Mouse (Mus musculus): ENCODE data around the gene Hecw2. TPM values are rescaled to one million over a fixed set of nuclear protein-coding genes. Genes with fewer than 3 reads are reported as not detected.
A peak's percentile ranks its signal among the peaks of the same experiment; 100 is the strongest.

The Hecw2 gene
- total RNA-seq (2021): 10 to 100 TPM; 62.4 to 66.9 TPM

DNA sequence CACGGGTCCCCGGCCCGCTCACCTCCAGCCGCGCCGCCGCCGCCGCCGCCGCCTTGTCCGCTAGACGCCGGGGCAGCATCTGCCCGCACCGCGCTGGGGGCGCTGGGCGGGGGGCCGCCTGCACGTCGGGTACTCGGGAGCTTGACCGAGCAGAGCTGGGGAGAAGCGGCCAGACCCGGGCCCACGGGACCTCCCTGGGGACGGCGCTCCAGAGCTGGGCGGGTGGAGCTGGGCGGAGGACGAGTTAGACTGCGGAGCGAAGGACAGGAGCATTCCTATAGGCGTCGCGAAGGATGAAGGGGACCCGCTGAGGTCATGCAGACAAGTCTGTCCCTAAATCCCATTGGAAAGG lies at the start of gene Hecw2:
Hecw2 (minus strand) TSS at position 215 of the 352 bp plus-strand sequence.
- intact Hi-C loops (cut with DNase I): loop anchor here (5.0 to 10.0 kb wide), 3 partner anchors 78 to 280 kb away; no protein-coding TSS in a partner anchor

GRCm38 (mm10) chr1:54242722-54243121 lies 47.8 kb upstream of the Hecw2 start:
- intact Hi-C loops (cut with DNase I): no loop called here

More for the DNA sequence above, at the start of gene Hecw2:
- peak in 1 of 2 experiments; percentile 71 for DNase-seq (ENCODE audit: extremely low spot score in 1 of 2, low spot score in 2 of 2)

DNA sequence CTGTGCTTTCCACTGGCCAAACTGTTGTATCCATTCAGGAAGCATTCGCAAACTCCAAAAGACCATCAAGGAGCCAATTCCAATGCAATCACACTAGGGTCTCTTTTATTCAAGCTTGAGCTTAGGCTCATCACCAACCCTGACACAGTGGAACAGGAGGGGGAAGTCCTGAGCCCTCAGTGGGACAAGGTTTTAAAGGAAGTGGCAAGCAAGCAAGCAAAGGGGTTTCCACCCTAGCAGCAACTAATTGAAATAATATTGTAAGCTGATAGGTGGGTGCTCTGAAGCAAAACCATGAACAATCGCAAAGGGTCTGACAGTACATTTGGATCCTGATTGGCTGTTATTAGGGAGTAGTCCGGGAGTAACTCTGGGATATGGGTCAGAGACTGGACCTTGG lies 25.3 kb upstream of the Hecw2 start:
- intact Hi-C loops (cut with DNase I): no loop called here
- DNase-seq (ENCODE audit: extremely low spot score in 1 of 2, low spot score in 2 of 2): no peak

More at GRCm38 (mm10) chr1:54242722-54243121, 47.8 kb upstream of the Hecw2 start:
- no peak for DNase-seq (ENCODE audit: extremely low spot score in 1 of 2, low spot score in 2 of 2)

DNA sequence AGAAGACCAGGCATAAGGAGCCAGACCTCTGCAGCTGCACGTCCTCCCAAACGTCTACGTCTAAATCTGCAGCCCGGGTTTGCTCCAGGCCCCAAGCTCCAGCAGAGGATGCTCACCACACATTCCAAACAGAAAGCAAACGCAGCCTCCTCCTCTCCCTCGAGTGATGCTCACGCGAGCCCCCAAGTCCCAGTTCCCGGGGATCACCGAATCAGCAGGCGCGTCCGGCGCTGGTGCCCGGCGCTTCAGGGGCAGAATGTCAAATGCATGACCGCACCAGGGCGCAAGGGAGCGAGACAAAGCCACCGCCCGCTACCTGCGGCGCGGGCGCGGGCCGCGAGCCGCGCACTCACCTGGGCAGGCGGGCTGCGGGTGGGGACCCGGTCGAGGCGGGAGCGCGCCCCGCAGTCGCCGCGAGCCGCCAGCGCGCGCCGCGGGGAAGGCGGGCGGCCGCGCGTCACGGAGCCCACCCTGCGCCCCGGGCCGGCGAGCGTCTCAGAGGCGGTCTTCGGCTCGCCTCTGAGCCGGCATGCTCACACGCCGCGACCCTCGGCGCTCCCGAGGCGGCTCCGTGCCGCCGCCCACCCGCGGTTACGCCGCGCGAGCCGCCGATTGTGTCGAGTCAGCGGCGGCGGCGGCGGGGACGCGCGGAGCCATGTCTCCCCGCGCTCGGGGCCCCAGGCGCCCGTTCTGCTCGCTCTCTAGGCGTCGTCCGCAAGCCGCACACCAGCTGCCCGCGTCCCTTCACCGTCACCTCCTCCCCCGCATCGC lies 600 bp downstream of the Hecw2 start:
- DNase-seq (ENCODE audit: extremely low spot score in 1 of 2, low spot score in 2 of 2): peak; percentile 45 to 77
- intact Hi-C loops (cut with DNase I): loop anchor here (5.0 to 10.0 kb wide), 3 partner anchors 77 to 280 kb away; no protein-coding TSS in a partner anchor

DNA sequence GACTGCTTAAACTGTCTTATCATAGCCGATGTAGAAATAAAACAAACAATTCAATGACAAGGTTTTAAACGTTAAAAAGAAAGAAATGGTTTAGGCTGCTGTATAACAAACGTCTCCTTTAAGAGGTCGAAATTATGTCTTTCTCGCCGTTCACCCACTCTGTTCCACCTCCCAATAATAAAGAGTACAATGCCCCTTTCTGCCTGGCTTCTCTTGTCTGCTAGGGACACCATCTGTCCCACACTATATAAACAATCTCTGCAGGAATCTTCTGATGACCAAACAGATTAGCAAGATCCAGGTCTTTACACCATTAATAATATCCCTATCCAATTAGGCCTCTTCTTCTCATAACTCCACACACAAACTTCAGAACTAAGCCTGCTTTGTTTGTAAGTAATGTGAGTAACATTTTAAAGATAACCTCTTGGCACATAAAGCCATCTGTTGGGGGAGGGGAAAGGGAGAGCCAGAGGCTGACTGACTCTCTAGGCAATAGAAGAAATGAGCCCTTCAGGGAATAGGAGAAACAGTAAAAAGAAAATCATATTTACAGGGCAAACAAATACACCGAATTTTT lies 1.7 kb downstream of the Hecw2 start:
- no peak for DNase-seq (ENCODE audit: extremely low spot score in 1 of 2, low spot score in 2 of 2)
- intact Hi-C loops (cut with DNase I): loop anchor here (5.0 to 10.0 kb wide), 3 partner anchors 76 to 278 kb away; no protein-coding TSS in a partner anchor

DNA sequence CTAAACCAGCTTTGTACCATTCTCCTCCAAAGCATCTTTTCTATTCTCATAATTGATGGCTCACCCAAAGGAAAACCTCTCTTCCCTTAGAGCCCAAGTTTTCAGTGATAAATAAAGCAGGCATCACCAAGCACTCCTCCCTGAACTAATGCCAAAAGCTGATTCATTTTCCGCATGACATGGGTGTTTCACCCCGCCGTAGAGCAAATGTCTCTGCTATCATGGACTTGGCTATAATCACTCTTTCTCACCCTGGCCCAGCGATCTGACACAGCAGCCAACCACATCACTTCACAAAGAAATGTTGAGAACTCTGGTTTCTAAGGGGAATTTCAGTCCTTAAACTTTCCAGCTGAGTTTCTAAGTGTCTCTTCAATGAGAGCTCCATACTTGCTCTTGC lies 7.4 kb downstream of the Hecw2 start:
- intact Hi-C loops (cut with DNase I): no loop called here
- DNase-seq (ENCODE audit: extremely low spot score in 1 of 2, low spot score in 2 of 2): no peak

DNA sequence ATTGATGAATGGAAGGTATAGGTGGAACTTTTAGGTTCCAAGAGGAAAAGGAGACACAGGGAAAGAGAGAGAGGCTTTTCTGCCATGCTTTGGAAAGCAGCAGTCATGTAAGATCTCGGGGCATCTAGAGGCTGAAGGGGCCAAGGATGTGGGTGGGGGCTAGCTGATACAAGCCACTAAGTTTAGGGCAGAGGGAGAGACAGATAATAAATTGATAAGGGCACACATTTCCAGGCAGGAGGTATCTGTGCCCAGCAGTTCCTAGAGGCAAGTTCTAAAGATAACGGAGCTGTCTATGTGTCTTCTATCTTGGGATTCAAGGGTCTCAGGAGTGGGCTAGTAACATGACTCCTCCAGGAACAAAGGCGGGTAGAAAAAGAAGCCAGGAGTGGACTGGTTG lies 8.6 kb downstream of the Hecw2 start:
- intact Hi-C loops (cut with DNase I): no loop called here
- DNase-seq (ENCODE audit: extremely low spot score in 1 of 2, low spot score in 2 of 2): no peak

DNA sequence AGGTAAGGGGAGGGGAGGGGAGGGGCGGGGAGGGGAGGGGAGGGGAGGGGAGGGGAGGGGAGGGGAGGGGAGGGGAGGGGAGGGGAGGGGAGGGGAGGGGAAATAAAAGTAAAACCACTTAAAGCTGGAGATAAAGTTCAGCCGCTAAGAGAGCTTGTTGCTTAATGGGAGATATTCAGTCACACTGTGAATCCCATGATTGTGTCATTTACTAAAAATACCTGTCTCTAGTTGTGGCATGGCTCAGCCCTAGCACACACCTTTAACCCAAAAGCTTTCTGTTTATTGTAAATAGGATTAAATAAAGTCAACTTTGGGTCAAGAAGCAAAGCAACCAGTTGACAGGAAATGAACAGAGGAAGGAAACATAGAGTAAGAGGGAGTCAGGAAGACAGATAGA lies 14.3 kb downstream of the Hecw2 start:
- DNase-seq (ENCODE audit: extremely low spot score in 1 of 2, low spot score in 2 of 2): no peak
- intact Hi-C loops (cut with DNase I): no loop called here

DNA sequence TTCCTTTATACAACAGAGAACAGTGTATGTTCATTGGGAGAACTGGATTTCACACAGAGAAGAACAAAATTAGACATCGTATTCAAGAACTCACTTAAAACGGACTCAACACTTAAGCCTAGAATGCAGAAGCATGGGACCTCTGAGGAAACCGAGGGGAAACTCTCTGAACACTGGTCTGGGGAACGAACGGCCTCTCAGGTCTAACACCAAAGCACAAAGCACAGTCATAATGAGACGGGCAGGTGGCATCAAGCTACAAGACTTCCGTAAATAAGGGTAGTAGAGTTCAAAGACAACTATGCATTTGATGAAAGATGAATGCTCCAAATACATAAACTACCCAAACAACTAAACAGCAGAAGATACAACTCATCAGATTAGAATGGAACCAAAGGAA lies 15.8 kb downstream of the Hecw2 start:
- DNase-seq (ENCODE audit: extremely low spot score in 1 of 2, low spot score in 2 of 2): no peak
- intact Hi-C loops (cut with DNase I): no loop called here

- DNase-seq (ENCODE audit: extremely low spot score in 1 of 2, low spot score in 2 of 2): no peak
These were observed 18.4 kb downstream of the Hecw2 start for GRCm38 (mm10) chr1:54176592-54176991.

GRCm38 (mm10) chr1:54168014-54168413 lies 27.0 kb downstream of the Hecw2 start:
- no peak for DNase-seq (ENCODE audit: extremely low spot score in 1 of 2, low spot score in 2 of 2)
- intact Hi-C loops (cut with DNase I): no loop called here

More at GRCm38 (mm10) chr1:54176592-54176991, 18.4 kb downstream of the Hecw2 start:
- intact Hi-C loops (cut with DNase I): no loop called here

- intact Hi-C loops (cut with DNase I): no loop called here
- DNase-seq (ENCODE audit: extremely low spot score in 1 of 2, low spot score in 2 of 2): peak in 1 of 2 experiments; percentile 23
These were observed 35.4 kb downstream of the Hecw2 start for GRCm38 (mm10) chr1:54159531-54159930.

DNA sequence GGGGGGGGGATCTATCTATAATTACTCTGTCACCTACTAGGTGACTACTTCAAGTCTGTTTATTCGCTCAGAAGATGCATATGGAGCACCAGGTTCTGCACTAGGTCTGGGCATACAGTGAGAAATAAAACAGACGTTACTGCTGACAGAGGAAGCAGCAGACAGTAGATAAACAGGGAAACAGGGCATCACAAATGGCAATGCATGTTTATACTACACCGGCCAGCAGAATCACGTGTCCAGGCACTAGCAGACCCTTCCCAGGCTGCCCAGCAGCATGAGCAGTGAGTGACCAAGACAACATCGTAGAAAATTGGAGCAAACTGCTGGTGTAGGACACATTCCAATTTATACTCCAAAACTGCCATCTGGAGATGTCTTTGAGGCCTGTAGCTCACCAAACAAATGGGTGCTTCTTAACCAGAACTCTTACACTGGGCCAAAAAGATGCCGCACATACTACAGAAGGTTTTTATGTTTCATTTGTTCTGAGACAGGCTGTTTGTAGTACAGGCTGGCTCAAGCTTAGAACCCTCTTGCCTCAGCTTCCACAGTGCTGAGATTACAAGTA lies 41.7 kb downstream of the Hecw2 start:
- intact Hi-C loops (cut with DNase I): no loop called here
- DNase-seq (ENCODE audit: extremely low spot score in 1 of 2, low spot score in 2 of 2): no peak

GRCm38 (mm10) chr1:54145106-54145505 lies 49.9 kb downstream of the Hecw2 start:
- intact Hi-C loops (cut with DNase I): no loop called here
- DNase-seq (ENCODE audit: extremely low spot score in 1 of 2, low spot score in 2 of 2): no peak

GRCm38 (mm10) chr1:54133802-54134436 lies 61.0 kb downstream of the Hecw2 start:
- intact Hi-C loops (cut with DNase I): no loop called here
- no peak for DNase-seq (ENCODE audit: extremely low spot score in 1 of 2, low spot score in 2 of 2)

- no peak for DNase-seq (ENCODE audit: extremely low spot score in 1 of 2, low spot score in 2 of 2)
- intact Hi-C loops (cut with DNase I): no loop called here
These were observed 66.1 kb downstream of the Hecw2 start for GRCm38 (mm10) chr1:54128714-54129431.

GRCm38 (mm10) chr1:54126991-54127742 lies 67.8 kb downstream of the Hecw2 start:
- DNase-seq (ENCODE audit: extremely low spot score in 1 of 2, low spot score in 2 of 2): no peak
- intact Hi-C loops (cut with DNase I): no loop called here

DNA sequence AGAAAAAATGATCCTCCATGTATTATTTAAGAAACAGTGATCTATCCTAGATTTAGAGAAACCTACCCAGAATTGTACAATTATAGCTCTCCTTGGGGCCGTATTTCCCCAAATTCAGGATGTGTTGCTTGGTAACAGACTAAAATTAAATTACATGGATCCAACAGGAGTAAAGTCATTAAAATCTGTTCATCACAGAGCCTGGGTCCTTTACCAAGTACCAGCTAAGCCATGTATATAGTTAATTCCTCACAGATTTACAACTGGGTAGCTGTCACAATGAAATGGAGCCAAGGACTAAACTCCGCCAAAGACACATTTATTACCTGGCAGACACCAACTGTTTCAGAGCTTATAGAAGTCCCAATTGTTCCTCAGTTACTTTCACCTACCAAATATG lies 72.4 kb downstream of the Hecw2 start:
- intact Hi-C loops (cut with DNase I): no loop called here
- no peak for DNase-seq (ENCODE audit: extremely low spot score in 1 of 2, low spot score in 2 of 2)
